Mouse (Mus musculus) frontal cortex, adult 2 months (tissue): ENCODE measurements around the gene Gm44596. TPM values are rescaled to one million over a fixed set of nuclear protein-coding genes. Genes with fewer than 3 reads are reported as not detected.
A peak's percentile ranks its signal among the peaks of the same experiment; 100 is the strongest.
"Not testable (repeated sequence)": the region's sequence is repeated elsewhere in the genome, so short reads cannot be mapped to it uniquely, and the experiment has no call there.

Experiments
- DNase-seq, 2 experiments: peaks; one replicate each; pipeline ENCODE4 v3.0.0; 2022; ENCODE audit warnings: low spot score in 1 of 2; ENCODE audit errors: extremely low spot score in 1 of 2
- polyA plus RNA-seq: library from polyadenylated mRNA; depleted of rRNA; stranded (reverse); fragments of >200 nt; gene quantifications from 2 replicates; pipeline ENCODE4 v1.2.3, GENCODE M21; 2012

Gm44596 gene
- polyA plus RNA-seq, 1 experiment: not detected

DNA sequence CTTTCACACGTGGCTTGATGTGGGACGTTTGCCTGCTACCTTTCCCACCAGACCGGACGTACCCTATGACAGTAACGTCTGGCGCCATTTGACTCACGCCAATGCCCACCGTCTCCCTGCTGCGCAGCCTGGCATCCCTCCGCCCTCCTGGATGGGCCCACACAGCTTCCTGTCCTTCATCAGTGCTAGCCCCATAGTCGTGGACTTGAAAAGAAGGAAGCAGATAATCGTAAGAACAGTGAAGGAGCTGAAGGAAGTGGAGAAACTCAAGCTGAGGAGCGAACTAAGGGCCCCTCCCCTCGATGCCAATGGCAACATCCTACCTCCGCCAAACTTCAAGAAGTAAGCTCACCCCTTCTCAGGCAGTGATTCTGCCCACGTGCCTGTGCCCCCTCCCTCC, 4.3 kb downstream of the Gm44596 start:
- DNase-seq: no peak

DNA sequence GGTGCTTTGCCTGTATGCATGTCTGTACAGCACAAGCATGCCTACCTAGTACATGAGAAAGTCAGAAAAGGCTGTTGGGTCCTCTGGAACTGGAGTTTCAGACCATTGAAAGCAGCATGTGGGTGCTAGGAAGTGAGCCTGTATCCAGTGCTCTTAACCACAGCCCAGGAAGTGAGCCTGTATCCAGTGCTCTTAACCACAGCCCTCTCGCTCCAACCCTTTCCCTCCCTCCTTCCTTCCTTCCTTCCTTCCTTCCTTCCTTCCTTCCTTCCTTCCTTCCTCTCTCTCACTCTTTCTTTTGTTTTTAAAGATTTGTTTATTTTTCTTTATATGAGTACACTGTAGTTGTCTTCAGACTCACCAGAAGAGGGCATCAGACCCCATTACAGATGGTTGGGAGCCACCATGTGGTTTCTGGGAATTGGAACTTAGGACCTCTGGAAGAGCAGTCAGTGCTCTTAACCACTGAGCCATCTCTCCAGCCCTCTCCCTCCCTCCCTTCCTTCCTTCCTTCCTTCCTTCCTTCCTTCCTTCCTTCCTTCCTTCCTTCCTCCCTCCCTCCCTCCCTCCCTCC, 5.4 kb downstream of the Gm44596 start:
- DNase-seq: not testable (repeated sequence)

DNA sequence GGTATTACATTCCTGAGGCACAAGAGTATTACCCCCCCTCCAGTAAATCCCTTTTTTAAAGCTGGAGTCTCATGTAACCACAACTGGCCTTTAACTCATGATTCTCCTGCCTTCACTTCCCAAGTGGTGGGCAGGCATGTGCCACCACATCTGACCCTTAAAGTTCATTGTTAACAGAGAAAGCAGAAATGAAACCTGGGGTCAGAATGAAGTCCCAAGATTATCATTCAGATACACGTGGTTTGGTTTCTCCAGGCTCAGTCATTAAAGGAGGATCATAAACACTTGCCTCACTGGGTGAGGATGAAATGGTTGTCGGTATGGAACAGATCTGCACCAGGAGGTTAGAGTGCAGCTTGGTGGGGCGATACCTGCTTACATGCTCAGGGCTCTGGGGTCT, 6.0 kb downstream of the Gm44596 start:
- no peak for DNase-seq

DNA sequence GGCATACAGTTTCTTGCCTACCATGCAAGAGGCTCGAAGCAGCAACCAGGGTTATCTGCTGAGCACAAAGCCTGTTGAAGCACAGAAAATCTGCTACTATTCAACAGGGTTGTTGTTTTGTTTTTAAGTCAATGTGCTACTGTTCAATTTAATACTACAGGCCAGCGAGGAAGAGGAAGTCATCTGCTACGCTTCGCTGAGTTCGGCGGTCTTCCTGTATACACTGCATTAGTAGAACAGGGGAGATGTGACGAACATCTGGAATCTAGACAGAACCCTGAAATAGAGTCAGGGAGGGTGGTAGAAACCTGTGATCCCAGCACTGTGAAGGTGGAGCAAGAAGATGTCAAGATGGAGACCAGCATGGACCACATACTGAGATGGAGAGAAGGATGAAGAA, 8.4 kb downstream of the Gm44596 start:
- no peak for DNase-seq

DNA sequence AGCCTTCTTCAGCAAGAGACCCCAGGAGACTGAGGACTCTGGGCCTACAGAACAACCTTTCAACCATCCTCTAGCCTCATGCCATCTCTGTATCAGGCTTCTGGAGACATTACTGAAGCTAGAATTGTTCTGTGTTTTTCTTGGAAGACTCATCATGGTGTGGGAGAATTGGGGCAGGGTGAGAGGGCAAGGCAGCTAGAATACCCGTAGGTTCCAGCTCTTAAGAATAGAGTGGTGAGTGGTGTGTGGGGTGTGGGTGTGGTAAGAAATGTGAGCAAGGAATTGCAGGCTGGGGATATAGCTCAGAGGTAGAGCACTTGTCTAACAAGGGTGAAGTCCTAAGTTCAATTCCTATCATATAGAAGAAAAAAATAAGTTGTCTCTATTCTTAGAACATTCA, 9.7 kb downstream of the Gm44596 start:
- DNase-seq: no peak

DNA sequence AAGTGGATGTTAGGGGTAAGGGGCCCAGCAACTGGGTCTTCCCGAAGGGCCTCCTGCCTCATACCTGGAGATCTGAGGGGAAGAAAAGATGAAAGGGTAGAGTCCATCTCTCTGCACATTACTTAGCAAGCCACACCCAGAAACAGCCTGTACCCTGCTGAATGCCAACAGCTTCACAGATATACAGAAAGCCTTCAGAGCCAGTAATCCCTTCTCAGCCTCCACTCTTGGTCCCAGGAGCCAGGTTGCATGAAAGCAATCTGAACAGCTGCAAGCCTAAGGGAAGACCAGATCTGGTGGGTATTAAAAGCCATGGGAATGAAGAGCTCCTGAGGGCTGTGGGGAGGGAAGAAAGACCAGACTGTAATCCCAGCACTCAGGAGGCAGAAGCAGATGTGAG, 13.9 kb downstream of the Gm44596 start:
- DNase-seq: no peak

DNA sequence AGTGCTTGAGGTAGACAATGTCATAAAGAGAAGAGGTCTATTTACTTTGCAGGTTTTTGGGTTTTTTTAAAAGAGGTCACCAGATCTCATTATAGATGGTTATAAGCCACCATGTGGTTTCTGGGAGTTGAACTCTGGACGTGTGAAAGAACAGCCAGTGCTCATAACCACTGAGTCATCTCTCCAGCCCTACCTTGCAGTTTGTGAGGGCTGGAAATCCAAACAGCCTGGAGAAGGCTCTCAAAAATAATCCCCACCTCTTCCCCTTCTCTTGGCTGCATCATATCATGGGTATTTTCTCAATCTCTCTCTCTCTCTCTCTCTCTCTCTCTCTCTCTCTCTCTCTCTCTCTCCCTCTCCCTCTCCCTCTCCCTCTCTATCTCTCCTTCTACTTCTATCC, 15.4 kb downstream of the Gm44596 start:
- no peak for DNase-seq

DNA sequence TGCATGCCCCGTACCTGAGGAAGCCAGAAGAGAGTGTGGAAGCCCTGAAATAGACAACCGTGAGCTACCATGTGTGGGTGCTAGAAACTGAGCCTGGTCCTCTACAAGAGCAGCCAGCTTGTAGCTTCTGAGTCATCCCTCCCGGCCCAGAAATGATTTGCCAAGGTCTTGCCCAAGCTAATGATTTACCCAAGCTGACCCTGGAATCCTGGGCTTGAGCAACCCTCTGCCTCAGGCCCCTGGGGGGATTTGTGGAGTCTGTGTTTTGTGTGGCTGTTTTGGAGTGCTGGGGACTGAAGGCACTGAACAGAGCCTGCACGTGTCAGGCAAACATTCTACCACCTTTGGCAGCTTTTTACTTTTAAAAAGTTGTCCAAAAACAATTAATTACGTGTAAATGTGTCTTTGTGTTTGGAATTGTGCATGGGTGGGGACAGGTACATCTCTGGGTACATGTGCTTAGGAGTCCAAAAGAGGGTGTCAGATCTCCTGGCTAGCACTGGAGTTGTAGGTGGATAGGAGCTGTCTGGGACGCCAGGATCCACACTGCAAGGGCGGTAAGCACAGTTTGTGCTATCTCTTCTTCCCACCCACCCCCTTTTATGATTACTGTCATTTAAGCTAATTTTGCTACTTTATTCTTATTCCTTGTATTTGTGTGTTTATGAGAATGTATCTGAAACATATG, 22.4 kb downstream of the Gm44596 start:
- DNase-seq: no peak

DNA sequence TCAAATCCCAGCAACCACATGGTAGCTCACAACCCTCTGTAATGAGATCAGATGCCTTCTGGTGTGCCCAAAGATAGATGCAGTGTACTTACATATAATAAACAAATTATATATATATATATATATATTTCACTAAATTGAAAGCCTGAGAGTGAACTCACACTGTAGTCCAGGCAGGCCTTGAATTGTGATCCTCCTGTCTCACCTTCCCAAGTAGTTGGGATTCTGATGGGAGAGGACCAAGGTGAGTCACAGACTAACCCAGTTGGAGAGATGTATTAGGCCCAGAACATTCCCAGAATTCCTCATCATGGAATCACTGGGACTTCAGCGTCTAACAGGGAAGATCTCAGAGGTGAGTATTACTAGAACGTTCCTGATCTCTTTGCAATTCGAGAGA, 23.7 kb downstream of the Gm44596 start, which contains the start of gene Nrip2:
Nrip2 (plus strand) TSS at position 301 of the 400 bp plus-strand sequence.
- DNase-seq: no peak

DNA sequence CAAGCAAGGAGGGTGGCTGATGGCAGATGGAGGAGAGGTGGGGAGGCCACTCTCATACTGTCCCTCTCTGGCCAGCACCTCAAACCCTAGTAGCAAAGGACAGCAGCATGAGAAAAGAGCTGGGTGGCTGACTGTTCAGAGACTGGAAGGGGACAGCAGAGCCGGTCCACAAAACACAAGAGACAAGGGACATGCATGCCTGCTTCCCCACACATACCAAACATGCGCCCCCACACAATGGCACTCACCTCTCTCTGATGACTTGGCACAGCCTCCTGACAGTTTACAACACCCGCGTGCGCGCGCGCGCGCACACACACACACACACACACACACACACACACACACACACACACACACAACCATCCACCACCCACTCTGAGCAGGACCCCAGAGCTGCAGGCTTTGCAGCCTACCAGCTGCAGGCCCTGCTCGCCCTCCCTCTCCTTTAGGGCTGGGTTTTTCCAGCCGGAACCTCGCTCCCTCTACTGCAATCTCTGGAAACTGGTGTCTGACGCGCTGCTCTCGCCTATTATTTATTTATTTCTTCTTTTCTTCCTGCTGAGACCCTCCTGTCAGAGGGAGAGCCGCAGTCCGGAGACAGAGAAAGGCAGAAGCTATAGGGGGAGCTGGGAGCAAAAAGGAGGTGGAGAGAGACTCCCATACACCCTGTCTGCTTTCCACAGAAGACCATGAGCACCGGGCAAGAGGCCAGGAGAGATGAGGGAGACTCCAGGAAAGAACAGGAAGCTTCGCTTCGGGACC, 24.3 kb downstream of the Gm44596 start:
- peak in 1 of 2 experiments; percentile 49 for DNase-seq

DNA sequence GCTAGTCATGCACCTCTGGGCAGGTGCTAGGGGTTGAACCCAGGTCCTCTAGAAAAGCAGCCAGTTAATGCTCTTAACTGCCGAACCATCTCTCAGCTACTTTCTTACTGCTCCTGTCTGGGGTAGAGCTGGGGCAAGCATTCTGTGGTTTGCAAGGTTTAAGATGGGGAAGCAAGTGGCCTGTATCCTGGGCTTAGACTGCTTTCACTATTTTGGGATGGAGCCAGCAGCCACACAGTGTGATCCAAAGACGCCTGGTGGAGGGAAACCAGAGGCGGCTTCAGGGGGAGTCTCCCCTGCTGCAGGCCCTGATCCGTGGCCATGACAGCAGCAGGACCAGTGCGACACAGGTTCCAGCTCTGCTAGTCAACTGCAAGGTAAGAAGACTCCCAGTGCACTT, 29.4 kb downstream of the Gm44596 start:
- DNase-seq: no peak

DNA sequence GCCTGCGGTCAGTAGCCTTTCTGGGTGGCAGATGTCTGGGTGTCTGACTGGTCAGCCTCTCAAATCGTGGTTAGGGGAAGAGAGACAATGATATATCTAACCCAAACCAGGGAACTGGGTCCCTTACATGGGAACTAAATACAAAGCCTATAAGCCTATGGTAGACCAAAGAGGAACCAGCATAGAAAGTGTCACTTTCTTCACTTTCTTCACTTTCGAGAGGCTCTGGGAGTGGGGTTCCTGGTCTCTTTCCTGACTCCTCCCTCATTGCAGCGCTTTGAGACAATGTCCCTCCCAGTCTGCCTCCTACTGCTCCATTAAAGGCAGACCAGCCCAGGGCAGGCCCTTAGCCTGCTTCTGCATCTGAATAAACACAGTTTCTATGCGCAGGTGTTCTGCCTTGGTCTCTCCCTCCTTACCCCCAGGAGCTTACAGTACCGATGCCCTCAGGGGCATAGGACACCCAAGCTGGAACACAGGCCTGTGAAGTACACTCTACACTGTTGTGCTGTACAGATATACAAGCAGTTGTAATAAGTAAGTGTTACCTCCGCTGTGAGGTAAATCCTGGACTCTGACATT, 33.3 kb downstream of the Gm44596 start:
- DNase-seq: no peak

DNA sequence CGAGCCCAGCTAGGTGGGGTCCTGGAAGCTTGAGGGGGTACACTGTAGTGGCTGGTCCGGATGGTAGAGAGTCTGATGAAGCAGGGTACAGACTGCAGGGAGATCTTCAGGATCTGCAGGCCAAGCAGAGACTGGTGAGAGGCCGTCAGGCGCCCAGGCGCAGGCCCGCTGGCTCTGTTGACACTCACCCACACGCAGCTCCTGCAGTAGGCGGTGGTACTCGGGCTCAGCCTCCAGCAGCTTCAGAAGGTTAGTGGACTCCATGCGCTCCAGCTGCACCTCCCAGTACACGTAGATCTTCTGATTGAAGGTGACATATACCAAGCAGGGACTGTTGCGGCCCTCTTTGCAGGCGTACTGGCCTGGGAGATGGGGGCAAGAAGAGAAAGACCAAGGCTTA, 35.0 kb downstream of the Gm44596 start:
- peak in 1 of 2 experiments; percentile 33 for DNase-seq

DNA sequence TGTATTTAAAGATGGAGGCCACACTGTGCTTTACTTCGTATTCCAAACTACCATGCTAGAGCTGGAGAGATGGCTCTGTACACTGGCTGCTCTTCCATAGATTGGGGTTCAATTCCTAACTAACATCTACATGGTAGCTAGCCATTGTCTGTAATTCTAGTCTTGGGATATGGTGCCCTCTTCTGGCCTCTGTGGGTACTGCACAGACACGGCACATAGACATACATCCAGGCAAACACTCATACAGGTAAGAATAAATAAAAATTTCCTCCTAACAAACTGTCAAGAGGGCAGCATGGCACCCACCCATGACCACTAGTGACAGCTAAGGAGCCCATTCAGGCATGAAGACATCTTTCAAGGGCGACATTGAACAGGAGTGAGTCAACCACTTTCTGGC, 35.8 kb downstream of the Gm44596 start:
- peak; percentile 74 to 96 for DNase-seq

DNA sequence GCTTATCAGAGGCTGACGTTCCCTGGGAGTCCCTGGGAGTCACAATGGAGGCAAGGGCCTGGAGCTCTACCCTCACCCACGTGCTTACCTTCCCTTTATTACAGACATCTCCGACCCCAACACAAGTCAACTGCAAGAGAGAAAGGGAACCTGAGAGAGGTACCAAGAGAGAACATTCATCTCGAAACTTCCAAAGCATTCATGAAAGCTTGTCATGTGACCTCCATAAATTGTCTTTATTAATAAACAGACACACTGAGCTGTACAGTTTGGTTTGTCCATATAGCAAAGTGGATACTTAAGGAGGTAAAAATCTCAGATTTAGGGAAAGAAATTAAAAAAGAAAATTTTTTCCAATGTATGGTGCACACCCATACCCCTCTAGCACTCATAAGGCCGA, 40.9 kb downstream of the Gm44596 start:
- no peak for DNase-seq

DNA sequence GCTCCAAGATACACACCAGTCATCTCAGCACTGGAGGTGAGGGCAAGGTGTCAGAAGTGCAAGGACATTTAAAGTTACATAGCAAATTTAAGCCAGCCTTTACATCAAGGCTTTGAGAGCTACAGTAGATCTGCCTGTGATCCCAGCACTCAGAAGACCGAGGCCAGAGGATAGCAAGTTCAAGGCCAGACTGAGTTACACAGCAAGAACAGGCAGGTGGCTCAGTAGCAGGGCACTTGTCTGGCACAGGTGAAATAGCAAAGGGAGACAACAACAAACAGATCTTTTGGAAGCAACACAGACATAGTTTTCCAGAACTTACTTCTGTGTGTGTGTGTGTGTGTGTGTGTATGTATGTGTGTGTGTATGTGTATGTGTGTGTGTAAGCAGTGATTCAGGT, 42.8 kb downstream of the Gm44596 start:
- DNase-seq: no peak

DNA sequence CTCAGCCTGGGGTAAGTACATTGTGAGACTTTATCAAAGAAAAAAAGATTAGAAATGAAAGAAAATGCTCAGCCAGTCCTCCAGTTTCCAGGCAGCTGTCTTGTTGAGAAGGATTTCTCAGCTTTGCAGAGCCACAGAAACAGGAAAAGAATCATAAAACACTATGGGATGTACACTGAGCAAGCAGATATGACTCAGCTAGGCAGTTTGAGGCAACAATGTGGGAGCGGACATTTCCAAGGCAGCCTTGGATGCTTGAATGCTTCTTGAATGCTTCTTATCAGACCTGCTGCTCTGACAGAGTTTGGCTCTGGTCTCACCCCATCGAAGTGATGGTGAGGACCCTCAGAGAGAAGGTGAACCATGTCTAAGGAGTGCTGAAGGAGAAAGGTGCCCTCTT, 45.7 kb downstream of the Gm44596 start:
- peak in 1 of 2 experiments; percentile 73 for DNase-seq

DNA sequence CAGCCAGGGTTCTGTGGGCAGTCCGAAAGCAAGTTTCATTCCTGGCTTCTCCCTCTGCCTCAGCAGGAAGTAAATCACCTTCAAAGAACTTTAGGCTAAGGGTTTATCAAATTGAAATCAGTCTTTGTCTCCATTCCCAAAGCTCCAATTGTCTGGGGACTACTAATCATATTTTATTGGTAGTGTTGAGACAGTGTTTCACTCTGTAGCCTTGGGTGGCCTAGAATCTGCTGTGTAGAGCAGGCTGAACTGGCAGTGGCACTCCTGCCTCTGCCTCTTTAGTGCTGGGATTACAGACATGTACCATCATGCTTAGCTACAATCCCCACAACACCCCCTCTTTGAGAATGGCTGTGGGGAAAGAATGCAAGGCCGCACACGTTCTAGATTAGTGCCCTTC, 46.2 kb downstream of the Gm44596 start:
- DNase-seq: no peak

DNA sequence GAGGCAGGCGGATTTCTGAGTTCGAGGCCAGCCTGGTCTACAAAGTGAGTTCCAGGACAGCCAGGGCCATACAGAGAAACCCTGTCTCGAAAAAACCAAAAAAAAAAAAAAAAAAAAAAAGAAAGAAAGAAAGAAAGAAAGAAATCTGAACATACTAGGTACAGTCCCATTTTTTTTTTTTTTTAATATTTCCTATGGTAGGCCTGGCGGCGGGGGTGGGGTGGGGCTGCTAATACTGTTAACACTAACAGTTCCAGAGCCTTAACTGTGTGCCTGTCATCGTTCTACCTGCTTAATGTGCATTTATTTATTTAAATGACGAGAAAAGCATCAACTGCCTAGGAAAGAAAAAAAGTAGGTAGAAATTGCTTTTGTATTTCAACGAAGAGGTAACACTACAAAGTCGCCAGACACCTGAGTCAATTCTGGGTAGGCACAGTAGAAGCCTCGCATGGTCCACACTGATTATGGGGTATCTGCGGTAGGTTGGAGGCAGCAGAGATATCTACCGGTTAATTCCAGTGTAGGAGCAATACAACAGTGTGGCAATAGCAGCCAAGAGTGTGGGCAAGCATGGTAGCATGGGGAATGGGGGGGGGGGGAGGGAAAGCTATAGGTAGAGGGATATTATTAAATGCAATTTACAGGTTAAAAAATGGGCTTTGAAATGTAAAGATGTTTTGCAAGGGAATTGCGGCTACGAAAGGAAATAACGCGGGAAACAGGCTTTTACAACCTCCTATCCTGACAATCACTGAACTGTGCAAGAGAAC, 48.4 kb downstream of the Gm44596 start:
- no peak for DNase-seq

DNA sequence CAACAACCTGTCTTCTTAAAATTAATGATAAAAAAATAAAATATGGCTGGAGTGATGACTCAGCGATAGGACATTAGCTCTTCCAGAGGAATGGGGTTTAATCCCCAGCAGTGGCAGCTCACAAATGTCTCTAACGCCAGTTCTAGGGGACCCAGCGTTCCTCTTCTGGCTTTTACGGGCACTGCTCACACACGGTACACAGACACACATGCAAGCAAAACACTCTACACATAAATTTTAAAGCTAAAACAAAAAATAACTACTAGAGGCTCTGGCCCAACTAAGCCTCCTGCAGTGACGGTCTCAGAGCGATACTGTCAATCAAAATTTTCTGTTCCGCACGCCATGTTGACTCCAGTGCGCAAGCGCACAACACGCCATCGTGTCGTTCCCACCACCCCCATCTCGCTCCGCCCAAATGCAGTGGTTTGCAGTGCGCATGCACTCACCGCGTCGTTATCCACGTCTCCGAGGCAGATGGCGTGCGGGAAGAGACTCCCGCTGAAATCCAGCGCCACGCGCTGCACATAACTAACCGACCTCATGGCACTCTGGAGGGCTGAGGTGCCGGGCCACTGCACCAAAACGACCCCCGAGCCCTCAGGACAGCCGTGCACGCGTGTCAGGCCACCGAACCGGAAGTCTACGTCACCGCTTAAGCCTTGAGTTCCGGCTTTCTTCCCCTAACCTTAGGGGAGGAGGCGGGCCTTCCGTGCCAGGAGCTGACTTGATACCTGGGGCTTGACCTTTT, 49.1 kb downstream of the Gm44596 start, which contains the start of gene Itfg2:
Itfg2 (minus strand) TSS at position 663 of the 751 bp plus-strand sequence.
- DNase-seq: peak; percentile 93 to 98
